In the genomic region with DNA sequence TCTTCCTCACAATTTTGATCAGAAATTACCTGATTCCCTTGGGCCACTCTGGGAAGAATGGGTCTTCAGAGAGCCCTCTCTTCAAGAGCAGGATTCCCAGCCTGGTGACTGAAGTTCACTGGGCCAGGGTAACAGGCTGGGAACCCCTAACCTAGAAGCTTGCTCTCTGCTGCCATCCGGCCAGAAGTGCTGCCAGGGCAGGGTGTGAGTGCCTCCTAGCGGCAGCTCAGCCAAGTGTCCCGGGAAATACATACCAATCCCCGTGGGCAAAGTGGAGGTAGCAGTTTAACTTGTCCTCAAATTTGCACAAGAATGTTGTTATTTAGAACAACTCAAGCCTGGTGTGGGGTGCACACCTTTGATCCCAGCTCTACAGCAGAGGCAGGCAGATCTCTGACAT, we compare ENCODE assay signal across 10 mouse cellular contexts. TPM values are rescaled to one million over a fixed set of nuclear protein-coding genes. Genes with fewer than 3 reads are reported as not detected.
DNase-seq lines count a peak whose midpoint lies in the region; ATAC-seq and TF ChIP-seq lines count a peak whose summit lies in the region.
"Had no signal": no experiment of that assay in that cellular context is flagged by ENCODE, and none has a peak within 500 bp of the region (broad histone marks: within the 10 kb centered on the region; RNA-seq: fewer than 3 reads in every experiment).

No protein-coding gene starts in this region.

- TF ChIP-seq EP300 in CH12.LX (IDR thresholded peaks at IDR 0.05; ENCODE audit: low read length): no peak
- TF ChIP-seq EP300 in liver, postnatal 0 days (IDR thresholded peaks at IDR 0.05; ENCODE audit: low read depth): no peak

- in situ Hi-C loops in CH12.LX (cut with MboI; ENCODE audit: low pct_ligation_motif_present, low pct_unique_long_range_greater_than_20kb, low sequenced_read_pairs): no loop called here

- no peak overlapping the region for H3K4me3 ChIP-seq in CH12.LX (replicated peaks in 1 of 3; ENCODE audit: low read depth in 2 of 3, low read length in 2 of 3, poor library complexity in 1 of 3)
- H3K4me3 ChIP-seq in kidney, embryonic 16.5 days (ENCODE audit: low read length): no peak overlapping the region
- no peak overlapping the region for H3K4me3 ChIP-seq in liver, postnatal 0 days (ENCODE audit: low read depth, low read length)
- H3K4me3 ChIP-seq: heart, embryonic 15.5 days had no signal

- H3K36me3 ChIP-seq in CH12.LX (replicated peaks in 1 of 2; ENCODE audit: control insufficient read depth in 1 of 2, insufficient read depth in 1 of 2, low read length in 1 of 2): no peaks in the 10 kb centered on the region
- no peaks in the 10 kb centered on the region for H3K36me3 ChIP-seq in kidney, embryonic 16.5 days (ENCODE audit: insufficient read depth, low read length)
- H3K36me3 ChIP-seq in liver, postnatal 0 days (replicated peaks; ENCODE audit: insufficient read depth, low read length): no peaks in the 10 kb centered on the region
- H3K36me3 ChIP-seq: heart, embryonic 15.5 days had no signal

- no peaks in the 10 kb centered on the region for H3K79me2 ChIP-seq in CH12.LX (replicated peaks; ENCODE audit: control insufficient read depth, extremely low read depth, insufficient read depth, poor library complexity, severe bottlenecking)

- no peak for TF ChIP-seq POLR2A in CH12.LX (IDR thresholded peaks at IDR 0.05; ENCODE audit: low read depth, low read length)
- TF ChIP-seq POLR2A in brain, embryonic 14.5 days (IDR thresholded peaks at IDR 0.05; ENCODE audit: borderline replicate concordance, extremely low read depth, insufficient read depth, insufficient read length, poor library complexity, severe bottlenecking): no peak

- TF ChIP-seq CTCF in CH12.LX (conservative IDR thresholded peaks at IDR 0.05 in 1 of 2, IDR thresholded peaks at IDR 0.05 in 1 of 2; ENCODE audit: low read depth in 2 of 2, low read length in 2 of 2): peak; percentile 71 to 98
- peak; percentile 93 for TF ChIP-seq CTCF in brain, embryonic 14.5 days (IDR thresholded peaks at IDR 0.05; ENCODE audit: borderline replicate concordance, extremely low read depth, insufficient read depth, insufficient read length)
- peak; percentile 98 for TF ChIP-seq CTCF in liver, postnatal 0 days (IDR thresholded peaks at IDR 0.05; ENCODE audit: low read depth)

- H3K27ac ChIP-seq in CH12.LX (ENCODE audit: insufficient read depth, low read depth): no peak overlapping the region
- H3K27ac ChIP-seq in kidney, embryonic 16.5 days (ENCODE audit: low read length): no peak overlapping the region
- H3K27ac ChIP-seq in liver, postnatal 0 days (ENCODE audit: low read depth): no peak overlapping the region
- H3K27ac ChIP-seq: heart, embryonic 15.5 days had no signal

- no peaks in the 10 kb centered on the region for H3K9me3 ChIP-seq in CH12.LX (replicated peaks; ENCODE audit: low read length)
- H3K9me3 ChIP-seq in kidney, embryonic 16.5 days (ENCODE audit: low read length): no peaks in the 10 kb centered on the region
- no peaks in the 10 kb centered on the region for H3K9me3 ChIP-seq in liver, postnatal 0 days (ENCODE audit: low read length)
- H3K9me3 ChIP-seq: heart, embryonic 15.5 days had no signal

- H3K9ac ChIP-seq in CH12.LX (ENCODE audit: insufficient read depth, low read depth): no peak overlapping the region
- no peak overlapping the region for H3K9ac ChIP-seq in kidney, embryonic 16.5 days (replicated peaks; ENCODE audit: low read length)
- no peak overlapping the region for H3K9ac ChIP-seq in liver, postnatal 0 days (replicated peaks)
- H3K9ac ChIP-seq: heart, embryonic 15.5 days had no signal

- dilution Hi-C loops in CH12.LX (cut with MboI; ENCODE audit: extremely low pct_ligation_motif_present, extremely low pct_unique_long_range_greater_than_20kb, low sequenced_read_pairs): no loop called here

- peaks cover 3 to 10% of the 10 kb centered on the region in 2 experiments; a peak in 3 of 4 replicates for H3K4me1 ChIP-seq in CH12.LX (ENCODE audit: control insufficient read depth in 1 of 2, insufficient read depth in 2 of 2)
- H3K4me1 ChIP-seq in kidney, embryonic 16.5 days (ENCODE audit: insufficient read depth, low read length): no peaks in the 10 kb centered on the region
- 0 out of 2 replicates have a peak, but pooled peaks cover 6% of the 10 kb centered on the region for H3K4me1 ChIP-seq in liver, postnatal 0 days (ENCODE audit: insufficient read depth)
- H3K4me1 ChIP-seq: heart, embryonic 15.5 days had no signal

- peak; percentile 51; the same call in 1 of the 2 replicates for ATAC-seq in kidney, embryonic 16.5 days (ENCODE audit: low FRiP score, low TSS enrichment)
- peak; percentile 35; the same call in 1 of the 2 replicates for ATAC-seq in liver, postnatal 0 days

- DNase-seq in 416B (ENCODE audit: low read depth): peak; percentile 82
- DNase-seq in CH12.LX (ENCODE audit: extremely low read depth): peak; percentile 67
- peak; percentile 72 for DNase-seq in brain, embryonic 14.5 days (ENCODE audit: low read depth)
- DNase-seq in gastrocnemius, adult 18-20 months (ENCODE audit: low spot score): peak; percentile 66
- DNase-seq in liver, postnatal 0 days: peak; percentile 83
- peak; percentile 70 for DNase-seq in right cerebral cortex, postnatal 14 days
- DNase-seq in urinary bladder, postnatal 4 days (ENCODE audit: low spot score in 2 of 2): peak; percentile 59 to 78

- H3K27me3 ChIP-seq in CH12.LX (replicated peaks): no peaks in the 10 kb centered on the region
- H3K27me3 ChIP-seq in kidney, embryonic 16.5 days (ENCODE audit: insufficient read depth, low read length): no peaks in the 10 kb centered on the region
- no peaks in the 10 kb centered on the region for H3K27me3 ChIP-seq in liver, postnatal 0 days (ENCODE audit: insufficient read depth, low read length)
- H3K27me3 ChIP-seq: heart, embryonic 15.5 days had no signal

- H3K4me2 ChIP-seq in CH12.LX (ENCODE audit: insufficient read depth, low read depth, poor library complexity, severe bottlenecking): no peak overlapping the region
- no peak overlapping the region for H3K4me2 ChIP-seq in kidney, embryonic 16.5 days (replicated peaks; ENCODE audit: low read depth, low read length)
- no peak overlapping the region for H3K4me2 ChIP-seq in liver, postnatal 0 days (ENCODE audit: low read depth, low read length)
- H3K4me2 ChIP-seq: heart, embryonic 15.5 days had no signal

- TF ChIP-seq RAD21 in CH12.LX (IDR thresholded peaks at IDR 0.05; ENCODE audit: low read depth, low read length): peak; percentile 95

- WGBS in kidney, embryonic 16.5 days: 3% methylated on average over 4 of the region's 4 CpGs
- WGBS in liver, postnatal 0 days (ENCODE audit: insufficient replicate concordance): 7% methylated on average over 4 of the region's 4 CpGs

TF ChIP-seq in CH12.LX, 34 proteins besides CTCF, POLR2A, EP300 and RAD21:
- TF ChIP-seq NELFE (IDR thresholded peaks at IDR 0.05; ENCODE audit: low read depth, low read length) (peak; percentile 19; the same call in 1 of the 2 replicates), SMC3 (IDR thresholded peaks at IDR 0.05; ENCODE audit: low read depth, low read length) (peak; percentile 75), ZKSCAN1 (IDR thresholded peaks at IDR 0.05; ENCODE audit: borderline replicate concordance, low read depth, low read length) (no peak), MAX (IDR thresholded peaks at IDR 0.05; ENCODE audit: low read length) (0 out of 2 replicates have a peak, but pooled peaks have one; percentile 18), ELF1 (IDR thresholded peaks at IDR 0.05; ENCODE audit: low read depth, low read length) (no peak), ZC3H11A (IDR thresholded peaks at IDR 0.05; ENCODE audit: low read depth, low read length) (peak; percentile 21; the same call in 1 of the 2 replicates), BHLHE40 (IDR thresholded peaks at IDR 0.05; ENCODE audit: low read depth, low read length) (no peak)

RNA-seq across cellular contexts. Expression of a gene that starts 16.5 kb away (rescaled TPM):
- 0.38 and 0.55 TPM in 2 replicates for total RNA-seq in CH12.LX (2012; rRNA removed)
- not detected in 2 replicates for total RNA-seq in CH12.LX (2014; rRNA removed)
- 0.21 TPM in 1 of 2 replicates, not detected in the other for polyA plus RNA-seq in CH12.LX (2012; ENCODE audit: insufficient read length, low read depth)
- not detected in 2 replicates for polyA plus RNA-seq in brain, embryonic 14.5 days (2012; rRNA removed)
- under 1 TPM in 1 of 2 experiments, not detected in 1; 0.57 TPM for total RNA-seq in gastrocnemius, adult 18-20 months (2021)
- polyA plus RNA-seq in kidney, embryonic 16.5 days (2015; fragmentation: Nextera tagmentation; extraction: Ambion mirVana): 0.07 and 0.24 TPM in 2 replicates
- not detected in 2 replicates for polyA plus RNA-seq in liver, postnatal 0 days (2015; fragmentation: Nextera tagmentation; extraction: Ambion mirVana)
- polyA plus RNA-seq: stomach, embryonic 14.5 days had no signal
